ENCODE assay signal across 31 mouse cellular contexts in genomic region chr9:47424191-47424590, GRCm38 (mm10).
"Had no signal": no experiment of that assay in that cellular context is flagged by ENCODE, and none has a peak within 500 bp of the region (broad histone marks: within the 10 kb centered on the region; RNA-seq: fewer than 3 reads in every experiment).

No protein-coding gene starts in this region.

- H3K4me3 ChIP-seq: left cerebral cortex, adult 2 months; limb, embryonic 10.5 days; limb, embryonic 12.5 days; limb, embryonic 13.5 days; limb, embryonic 15.5 days; liver, embryonic 12.5 days; liver, embryonic 13.5 days; liver, embryonic 15.5 days; lung, embryonic 15.5 days; megakaryocyte, embryonic 14.5 days; midbrain, embryonic 10.5 days; midbrain, embryonic 12.5 days; midbrain, embryonic 13.5 days; midbrain, embryonic 15.5 days; myocyte; neural tube, embryonic 12.5 days had no signal

- H3K36me3 ChIP-seq: limb, embryonic 10.5 days; limb, embryonic 12.5 days; limb, embryonic 13.5 days; limb, embryonic 15.5 days; liver, embryonic 12.5 days; liver, embryonic 13.5 days; liver, embryonic 15.5 days; lung, embryonic 15.5 days; midbrain, embryonic 10.5 days; midbrain, embryonic 12.5 days; midbrain, embryonic 13.5 days; midbrain, embryonic 15.5 days; neural tube, embryonic 12.5 days had no signal

- ATAC-seq: liver, embryonic 12.5 days; liver, postnatal 0 days; lung, postnatal 0 days; midbrain, embryonic 13.5 days; midbrain, embryonic 15.5 days; midbrain, embryonic 16.5 days had no signal

- H3K27ac ChIP-seq: left cerebral cortex, adult 2 months; limb, embryonic 12.5 days; limb, embryonic 13.5 days; limb, embryonic 15.5 days; liver, embryonic 12.5 days; liver, embryonic 13.5 days; liver, embryonic 14.5 days; liver, embryonic 15.5 days; lung, embryonic 15.5 days; macrophage; midbrain, embryonic 10.5 days; midbrain, embryonic 12.5 days; midbrain, embryonic 13.5 days; midbrain, embryonic 15.5 days; neural tube, embryonic 12.5 days had no signal

- H3K9me3 ChIP-seq: limb, embryonic 10.5 days; limb, embryonic 12.5 days; limb, embryonic 13.5 days; limb, embryonic 15.5 days; liver, embryonic 12.5 days; liver, embryonic 13.5 days; liver, embryonic 15.5 days; lung, embryonic 15.5 days; midbrain, embryonic 10.5 days; midbrain, embryonic 12.5 days; midbrain, embryonic 13.5 days; midbrain, embryonic 15.5 days; neural tube, embryonic 12.5 days had no signal

- H3K4me1 ChIP-seq: liver, embryonic 15.5 days; megakaryocyte, embryonic 14.5 days had no signal

- DNase-seq: left cerebral cortex, postnatal 4 days; liver; liver, embryonic 13.5 days; liver, postnatal 0 days; lung, adult 18-20 months; lung, adult 2 months; lung, embryonic 14.5 days; lung, postnatal 10 days; lung, postnatal 14 days; lung, postnatal 36 days; midbrain, embryonic 14.5 days had no signal

- H3K27me3 ChIP-seq: liver, embryonic 12.5 days; liver, embryonic 13.5 days; liver, embryonic 15.5 days; megakaryocyte, embryonic 14.5 days; midbrain, embryonic 15.5 days; neural tube, embryonic 12.5 days had no signal

- H3K4me2 ChIP-seq: limb, embryonic 12.5 days; limb, embryonic 15.5 days; liver, embryonic 12.5 days; liver, embryonic 13.5 days; liver, embryonic 15.5 days; lung, embryonic 14.5 days; lung, embryonic 15.5 days; midbrain, embryonic 11.5 days; midbrain, embryonic 12.5 days; midbrain, embryonic 13.5 days; midbrain, embryonic 15.5 days; neural tube, embryonic 12.5 days had no signal

- H3K9ac ChIP-seq: limb, embryonic 12.5 days; limb, embryonic 13.5 days; limb, embryonic 15.5 days; liver, embryonic 12.5 days; liver, embryonic 13.5 days; liver, embryonic 14.5 days; liver, embryonic 15.5 days; liver, postnatal 0 days; lung, embryonic 14.5 days; lung, embryonic 15.5 days; midbrain, embryonic 12.5 days; midbrain, embryonic 13.5 days; midbrain, embryonic 15.5 days; neural tube, embryonic 12.5 days had no signal
